Mouse (Mus musculus): ENCODE results near the gene Fam170b. TPM values are rescaled to one million over a fixed set of nuclear protein-coding genes. Genes with fewer than 3 reads are reported as not detected.
A peak's percentile ranks its signal among the peaks of the same experiment; 100 is the strongest.

Gene Fam170b
- polyA plus RNA-seq, 1 experiment from 2014 or later, result 0.17 TPM

- no peak overlapping the region for H3K9ac ChIP-seq
- H3K4me1 ChIP-seq (ENCODE audit: insufficient read depth), result 0 out of 2 replicates have a peak, but pooled peaks cover 2% of the 10 kb centered on the region
- H3K36me3 ChIP-seq (ENCODE audit: insufficient read depth), result no peaks in the 10 kb centered on the region
- no peak for TF ChIP-seq CTCF (IDR thresholded peaks at IDR 0.05; ENCODE audit: low read depth)
- DNase-seq (no peak), ATAC-seq (ENCODE audit: insufficient read depth) (no peak)
- no peaks in the 10 kb centered on the region for H3K9me3 ChIP-seq (ENCODE audit: low read depth, low read length)
- 76% methylated on average over 4 of the region's 4 CpGs for WGBS
- H3K4me3 ChIP-seq (ENCODE audit: low read depth, low read length), result no peak overlapping the region
- H3K27me3 ChIP-seq (ENCODE audit: insufficient read depth, low read length), result no peaks in the 10 kb centered on the region
- no peak overlapping the region for H3K27ac ChIP-seq (ENCODE audit: low read depth)
- H3K4me2 ChIP-seq, result no peak overlapping the region
Measured at GRCm38 (mm10) chr14:32798355-32798754, 35.4 kb upstream of the Fam170b start.

- 0 out of 2 replicates have a peak, but pooled peaks cover 2% of the 10 kb centered on the region for H3K4me1 ChIP-seq (ENCODE audit: insufficient read depth)
- peak; percentile 28; the same call in 1 of the 2 replicates for ATAC-seq (ENCODE audit: insufficient read depth)
- WGBS, result 85% methylated on average over 7 of the region's 7 CpGs
Measured at GRCm38 (mm10) chr14:32800048-32800447, 33.7 kb upstream of the Fam170b start.

GRCm38 (mm10) chr14:32801016-32801661 lies 32.6 kb upstream of the Fam170b start:
- 0 out of 2 replicates have a peak, but pooled peaks cover 2% of the 10 kb centered on the region for H3K4me1 ChIP-seq (ENCODE audit: insufficient read depth)
- H3K4me3 ChIP-seq (ENCODE audit: low read depth, low read length), result no peak overlapping the region
- peak; percentile 56 for TF ChIP-seq CTCF (IDR thresholded peaks at IDR 0.05; ENCODE audit: low read depth)
- ATAC-seq (ENCODE audit: insufficient read depth) (peak; percentile 54; the same call in 1 of the 2 replicates), DNase-seq (peak; percentile 72)
- no peak overlapping the region for H3K9ac ChIP-seq
- H3K4me2 ChIP-seq, result no peak overlapping the region
- no peaks in the 10 kb centered on the region for H3K36me3 ChIP-seq (ENCODE audit: insufficient read depth)
- 59% methylated on average over 11 of the region's 11 CpGs for WGBS
- no peaks in the 10 kb centered on the region for H3K27me3 ChIP-seq (ENCODE audit: insufficient read depth, low read length)
- H3K9me3 ChIP-seq (ENCODE audit: low read depth, low read length), result no peaks in the 10 kb centered on the region
- H3K27ac ChIP-seq (ENCODE audit: low read depth), result no peak overlapping the region

More at GRCm38 (mm10) chr14:32800048-32800447, 33.7 kb upstream of the Fam170b start:
- no peaks in the 10 kb centered on the region for H3K36me3 ChIP-seq (ENCODE audit: insufficient read depth)
- no peak for TF ChIP-seq CTCF (IDR thresholded peaks at IDR 0.05; ENCODE audit: low read depth)
- no peak overlapping the region for H3K27ac ChIP-seq (ENCODE audit: low read depth)
- H3K4me2 ChIP-seq, result no peak overlapping the region
- no peak overlapping the region for H3K9ac ChIP-seq
- no peaks in the 10 kb centered on the region for H3K9me3 ChIP-seq (ENCODE audit: low read depth, low read length)
- DNase-seq, result no peak
- no peaks in the 10 kb centered on the region for H3K27me3 ChIP-seq (ENCODE audit: insufficient read depth, low read length)
- H3K4me3 ChIP-seq (ENCODE audit: low read depth, low read length), result no peak overlapping the region

GRCm38 (mm10) chr14:32801662-32802024 lies 32.1 kb upstream of the Fam170b start:
- Histone ChIP-seq H3K9ac (no peak overlapping the region), H3K4me2 (no peak overlapping the region), H3K36me3 (ENCODE audit: insufficient read depth) (no peaks in the 10 kb centered on the region), H3K9me3 (ENCODE audit: low read depth, low read length) (no peaks in the 10 kb centered on the region), H3K27me3 (ENCODE audit: insufficient read depth, low read length) (no peaks in the 10 kb centered on the region), H3K4me1 (ENCODE audit: insufficient read depth) (0 out of 2 replicates have a peak, but pooled peaks cover 2% of the 10 kb centered on the region), H3K27ac (ENCODE audit: low read depth) (no peak overlapping the region), H3K4me3 (ENCODE audit: low read depth, low read length) (no peak overlapping the region)
- no peak for DNase-seq
- no peak for TF ChIP-seq CTCF (IDR thresholded peaks at IDR 0.05; ENCODE audit: low read depth)
- no peak for ATAC-seq (ENCODE audit: insufficient read depth)

GRCm38 (mm10) chr14:32810111-32810510 lies 23.7 kb upstream of the Fam170b start:
- Histone ChIP-seq H3K9ac (no peak overlapping the region), H3K9me3 (ENCODE audit: low read depth, low read length) (no peaks in the 10 kb centered on the region), H3K27me3 (ENCODE audit: insufficient read depth, low read length) (no peaks in the 10 kb centered on the region), H3K27ac (ENCODE audit: low read depth) (no peak overlapping the region), H3K4me3 (ENCODE audit: low read depth, low read length) (no peak overlapping the region), H3K4me2 (no peak overlapping the region), H3K4me1 (ENCODE audit: insufficient read depth) (no peaks in the 10 kb centered on the region), H3K36me3 (ENCODE audit: insufficient read depth) (no peaks in the 10 kb centered on the region)
- DNase-seq, result no peak
- no peak for TF ChIP-seq CTCF (IDR thresholded peaks at IDR 0.05; ENCODE audit: low read depth)
- ATAC-seq (ENCODE audit: insufficient read depth), result no peak

GRCm38 (mm10) chr14:32812429-32812828 lies 21.3 kb upstream of the Fam170b start:
- no peaks in the 10 kb centered on the region for H3K4me1 ChIP-seq (ENCODE audit: insufficient read depth)
- DNase-seq, result no peak
- no peak for TF ChIP-seq CTCF (IDR thresholded peaks at IDR 0.05; ENCODE audit: low read depth)

GRCm38 (mm10) chr14:32814961-32815360 lies 18.8 kb upstream of the Fam170b start:
- DNase-seq, result no peak
- Histone ChIP-seq H3K4me2 (no peak overlapping the region), H3K27ac (ENCODE audit: low read depth) (no peak overlapping the region), H3K9me3 (ENCODE audit: low read depth, low read length) (no peaks in the 10 kb centered on the region), H3K36me3 (ENCODE audit: insufficient read depth) (no peaks in the 10 kb centered on the region), H3K4me1 (ENCODE audit: insufficient read depth) (peaks cover 9% of the 10 kb centered on the region; the same call in 1 of the 2 replicates), H3K27me3 (ENCODE audit: insufficient read depth, low read length) (no peaks in the 10 kb centered on the region), H3K4me3 (ENCODE audit: low read depth, low read length) (no peak overlapping the region), H3K9ac (no peak overlapping the region)
- 57% methylated on average over 4 of the region's 4 CpGs for WGBS
- no peak for TF ChIP-seq CTCF (IDR thresholded peaks at IDR 0.05; ENCODE audit: low read depth)
- ATAC-seq (ENCODE audit: insufficient read depth), result no peak

More at GRCm38 (mm10) chr14:32812429-32812828, 21.3 kb upstream of the Fam170b start:
- ATAC-seq (ENCODE audit: insufficient read depth), result no peak
- Histone ChIP-seq H3K9me3 (ENCODE audit: low read depth, low read length) (no peaks in the 10 kb centered on the region), H3K36me3 (ENCODE audit: insufficient read depth) (no peaks in the 10 kb centered on the region), H3K9ac (no peak overlapping the region), H3K27ac (ENCODE audit: low read depth) (no peak overlapping the region), H3K4me2 (no peak overlapping the region), H3K27me3 (ENCODE audit: insufficient read depth, low read length) (no peaks in the 10 kb centered on the region), H3K4me3 (ENCODE audit: low read depth, low read length) (no peak overlapping the region)
- 71% methylated on average over 6 of the region's 6 CpGs for whole genome bisulfite sequencing

All from lung, embryonic 14.5 days (tissue).